Mouse (Mus musculus) T-cell, adult 2 months (primary cell): ENCODE measurements around the gene Fto.

Experiments used
- DNase-seq: peaks from one replicate; pipeline ENCODE4 v3.0.0; 2022; ENCODE audit warnings: low spot score

The Fto gene

DNA sequence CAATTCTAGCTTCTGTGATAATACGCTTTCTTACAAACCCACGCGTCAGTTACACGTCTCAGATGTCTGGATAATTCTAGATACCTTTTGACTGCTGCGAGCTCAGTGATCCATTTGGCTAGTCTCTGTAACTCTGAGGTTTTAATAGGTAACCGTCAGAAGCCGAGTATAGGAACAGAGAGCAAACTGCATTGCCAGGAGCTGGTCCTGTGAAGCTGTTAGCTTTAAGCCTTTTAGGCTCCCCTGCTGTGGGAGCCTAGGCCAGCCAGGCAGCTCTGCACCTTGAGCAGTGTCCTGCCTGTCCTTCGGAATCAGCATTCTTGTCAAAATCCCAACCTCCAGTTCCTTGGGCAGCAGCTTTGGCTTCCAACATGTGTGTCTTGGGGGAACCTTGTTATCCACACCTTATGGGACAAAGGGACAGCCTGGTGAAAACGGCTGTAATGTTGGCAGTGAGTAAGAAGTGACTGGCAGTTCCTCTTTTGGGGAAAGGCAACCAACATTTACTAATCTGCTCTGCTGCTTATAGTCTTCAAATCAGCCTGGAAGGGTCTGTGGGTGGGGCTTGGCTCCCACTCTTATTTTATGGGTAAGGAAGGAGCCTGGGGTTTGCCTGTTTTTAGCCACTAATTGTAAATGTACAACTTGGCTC is 77.2 kb downstream of the Fto start:
- DNase-seq = no peak

DNA sequence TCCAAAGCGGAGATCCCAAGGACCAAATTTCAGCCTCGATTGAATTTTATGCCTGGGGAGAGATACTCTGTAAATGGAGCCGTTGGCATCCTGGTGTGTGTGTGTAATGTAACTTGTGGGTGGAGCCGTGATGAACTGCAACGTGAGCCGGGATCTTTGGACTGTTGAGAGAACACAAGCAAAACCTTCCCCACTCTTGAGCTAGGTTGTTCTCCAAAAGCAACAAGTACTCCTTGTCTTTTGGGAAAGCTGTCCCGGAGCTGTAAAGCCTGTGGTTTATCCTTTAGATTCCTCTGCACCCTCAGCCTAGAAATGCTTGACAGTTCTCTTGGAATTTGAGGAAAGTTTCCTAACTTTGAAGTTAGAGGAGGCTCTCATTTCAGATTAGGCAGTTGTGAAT is 78.9 kb downstream of the Fto start:
- DNase-seq = no peak

DNA sequence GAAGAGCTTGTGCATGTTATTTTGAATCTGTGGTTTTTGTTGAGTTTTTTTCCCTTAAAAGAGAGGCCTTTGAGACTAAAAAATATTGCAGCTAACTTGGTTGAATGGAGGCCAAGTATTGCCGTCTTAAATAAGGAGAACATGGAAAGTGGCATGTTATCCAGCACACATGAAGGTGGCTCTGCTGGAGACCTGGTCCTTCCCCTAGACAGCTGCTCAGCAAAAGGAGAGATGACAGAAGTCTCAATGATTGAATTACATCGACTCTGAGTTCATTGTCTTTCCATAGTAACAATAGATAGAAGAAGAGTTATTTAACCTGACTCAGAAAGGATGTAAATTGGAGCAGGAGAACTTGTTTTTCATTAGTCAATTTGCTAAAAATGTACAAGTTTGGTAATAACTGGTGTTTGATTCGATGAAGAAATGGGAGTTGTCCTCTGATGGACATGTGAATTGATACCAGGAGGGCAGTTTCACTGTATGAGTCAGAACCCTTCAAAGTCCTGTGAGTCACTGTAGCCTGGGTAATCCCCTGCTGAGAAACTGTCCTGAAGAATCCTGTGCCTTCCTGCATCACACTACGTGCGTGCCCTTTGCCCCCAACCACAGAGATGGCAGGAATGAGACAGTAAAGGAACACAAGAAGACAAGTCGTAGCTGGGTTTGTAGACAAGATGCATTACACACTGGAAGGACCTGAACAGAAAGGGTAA is 82.2 kb downstream of the Fto start:
- no peak for DNase-seq

- DNase-seq = no peak
Measured at GRCm38 (mm10) chr8:91398053-91398452, 84.7 kb downstream of the Fto start.

- no peak for DNase-seq
Measured at GRCm38 (mm10) chr8:91402980-91403975, 90.0 kb downstream of the Fto start.

- DNase-seq = no peak
Measured at GRCm38 (mm10) chr8:91404311-91404710, 91.0 kb downstream of the Fto start.

GRCm38 (mm10) chr8:91405099-91405498 is 91.8 kb downstream of the Fto start:
- no peak for DNase-seq

- no peak for DNase-seq
Measured at GRCm38 (mm10) chr8:91406624-91407290, 93.4 kb downstream of the Fto start.

GRCm38 (mm10) chr8:91407880-91408279 is 94.6 kb downstream of the Fto start:
- DNase-seq = no peak

DNA sequence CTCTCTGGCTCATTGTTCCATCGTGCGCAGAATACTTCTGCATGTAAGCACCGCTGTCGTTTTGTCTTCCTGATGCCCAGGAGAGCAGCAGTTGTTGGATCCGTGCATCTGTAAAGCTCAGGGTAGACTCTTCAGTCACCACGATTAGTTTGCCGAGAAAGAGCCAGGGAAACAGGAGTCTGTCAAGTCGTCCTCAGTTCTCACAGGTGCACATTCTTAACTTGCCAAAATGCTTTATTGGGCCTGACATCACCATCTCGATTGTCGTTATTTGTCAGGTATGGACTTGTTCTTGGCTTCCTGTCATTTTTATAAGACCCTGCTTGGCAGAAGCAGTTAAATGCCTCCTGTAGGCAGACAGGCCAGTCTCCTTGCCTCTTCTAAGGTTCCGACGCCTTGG is 96.7 kb downstream of the Fto start:
- DNase-seq = no peak

DNA sequence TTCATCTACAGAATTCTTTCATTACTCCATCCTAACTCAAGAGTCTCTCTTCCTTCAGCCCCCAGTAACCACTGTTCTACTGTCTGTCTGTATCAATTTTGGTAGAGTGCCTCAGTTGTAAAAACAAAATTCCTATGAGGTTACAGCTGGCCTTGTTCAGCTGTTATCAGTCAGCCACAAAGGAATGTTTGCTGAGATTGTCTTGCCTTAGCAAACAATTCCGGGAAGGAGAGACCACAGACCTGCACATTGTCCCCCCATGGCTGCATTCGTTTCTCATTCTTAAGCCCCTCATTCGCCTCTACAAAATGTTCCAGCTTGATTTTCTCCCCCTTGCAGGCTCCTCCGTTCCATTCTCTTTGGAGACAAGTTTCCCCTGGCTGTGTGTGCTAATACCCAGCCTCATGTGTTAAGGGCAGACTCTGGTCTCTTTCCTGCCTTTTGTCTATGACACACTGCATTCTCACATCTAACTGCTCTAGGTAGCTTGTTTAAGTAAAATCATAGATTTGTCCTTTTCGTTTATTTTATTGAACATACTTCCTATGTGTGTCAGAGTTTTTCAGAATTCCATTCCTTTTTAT is 111.3 kb downstream of the Fto start:
- no peak for DNase-seq

DNA sequence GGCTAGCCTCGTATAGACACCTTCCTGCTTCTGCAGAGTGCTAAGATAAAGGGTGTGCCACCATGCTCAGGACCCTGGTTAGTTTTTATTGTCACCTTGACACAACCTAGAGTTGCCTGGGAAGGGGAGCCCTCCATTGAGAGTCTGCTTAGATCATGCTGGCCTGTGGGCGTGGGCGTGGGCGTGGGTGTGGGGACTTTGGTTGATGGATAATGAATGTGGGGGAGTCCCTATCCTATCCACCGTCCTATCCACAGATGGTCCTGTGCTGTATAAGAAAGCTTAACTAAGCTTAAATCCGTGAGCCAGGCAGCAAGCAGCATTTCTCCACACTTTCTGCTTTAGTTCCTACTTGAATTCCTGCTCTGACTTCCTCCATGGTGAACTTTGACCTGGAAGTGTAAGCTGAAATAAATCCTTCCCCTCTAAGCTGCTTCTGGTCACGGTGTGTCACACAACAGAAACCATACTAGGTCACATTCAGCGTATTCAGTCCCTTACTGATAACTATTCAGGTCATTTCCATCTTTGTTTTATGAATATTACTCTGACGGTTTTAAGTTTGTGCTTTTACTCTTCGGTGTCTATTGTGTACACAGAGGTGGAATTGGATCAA is 112.0 kb downstream of the Fto start:
- DNase-seq = no peak

DNA sequence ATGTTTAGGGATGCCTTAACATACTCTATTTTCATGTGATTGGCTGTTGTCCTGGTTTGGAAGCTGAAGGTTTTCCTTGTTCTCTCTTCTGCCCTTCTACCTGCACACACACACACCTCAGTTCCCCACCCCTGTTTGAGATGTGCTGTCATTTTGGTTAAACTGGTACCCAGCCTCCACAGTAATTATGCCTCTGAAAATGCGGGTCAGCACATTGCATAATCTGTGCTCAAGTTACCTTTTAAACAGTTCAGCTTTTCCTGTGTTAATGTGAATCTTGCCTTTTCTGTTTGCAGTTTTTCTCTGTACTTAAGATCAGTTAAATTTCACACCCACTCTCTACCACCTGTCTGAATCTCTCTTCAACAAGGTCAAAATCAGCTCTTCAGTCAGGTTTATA is 113.2 kb downstream of the Fto start:
- DNase-seq = no peak

DNA sequence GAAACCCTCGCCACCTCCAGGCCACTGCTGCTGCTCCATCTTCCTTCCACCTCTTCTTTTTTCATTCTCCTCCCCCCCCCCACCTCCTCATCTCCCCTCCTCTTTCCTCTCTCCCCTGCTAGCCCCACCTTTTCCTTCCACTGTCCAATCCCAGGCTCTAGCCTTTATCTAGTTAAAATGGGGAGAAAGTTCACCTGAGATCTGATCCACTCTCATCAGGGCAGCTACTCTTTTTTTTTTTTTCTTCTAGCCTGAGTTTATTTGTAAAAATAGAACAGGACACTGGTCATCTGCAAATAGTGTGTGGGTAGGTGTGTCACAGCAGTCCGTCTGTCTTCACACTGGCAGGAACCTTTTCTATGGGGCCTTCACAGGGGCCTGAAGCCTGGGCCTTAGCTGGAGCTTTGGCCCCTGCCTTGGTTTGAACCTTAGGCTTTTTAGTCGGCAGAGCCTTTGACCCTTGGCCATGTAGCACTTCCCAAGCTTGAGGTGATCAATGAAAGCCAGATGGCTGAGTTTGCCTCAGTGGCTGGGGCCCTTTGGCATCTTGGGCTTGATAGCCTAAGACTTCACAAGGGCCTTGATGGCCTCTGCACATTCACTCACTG is 117.1 kb downstream of the Fto start:
- DNase-seq = no peak

- DNase-seq = no peak
Measured at GRCm38 (mm10) chr8:91436036-91436435, 122.7 kb downstream of the Fto start.

DNA sequence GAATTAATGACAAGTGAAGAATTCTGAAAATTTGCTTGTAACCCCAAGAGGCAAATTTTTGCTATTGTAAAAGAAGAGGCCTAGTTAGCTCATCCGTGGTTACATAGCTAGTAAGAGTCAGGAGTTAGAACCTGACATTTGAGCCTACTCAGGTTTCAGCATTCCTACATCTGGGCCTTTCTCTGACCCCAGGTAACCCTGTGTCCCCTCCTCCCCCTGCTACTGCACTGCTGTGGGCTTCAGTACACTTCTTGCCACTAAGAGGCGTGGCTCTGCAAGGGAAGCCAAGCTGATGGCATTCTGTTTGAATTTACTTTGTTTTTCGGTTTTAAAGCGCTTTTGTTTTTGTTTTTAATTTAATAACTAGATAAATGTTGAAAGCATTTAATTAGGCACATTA is 130.6 kb downstream of the Fto start:
- no peak for DNase-seq

DNA sequence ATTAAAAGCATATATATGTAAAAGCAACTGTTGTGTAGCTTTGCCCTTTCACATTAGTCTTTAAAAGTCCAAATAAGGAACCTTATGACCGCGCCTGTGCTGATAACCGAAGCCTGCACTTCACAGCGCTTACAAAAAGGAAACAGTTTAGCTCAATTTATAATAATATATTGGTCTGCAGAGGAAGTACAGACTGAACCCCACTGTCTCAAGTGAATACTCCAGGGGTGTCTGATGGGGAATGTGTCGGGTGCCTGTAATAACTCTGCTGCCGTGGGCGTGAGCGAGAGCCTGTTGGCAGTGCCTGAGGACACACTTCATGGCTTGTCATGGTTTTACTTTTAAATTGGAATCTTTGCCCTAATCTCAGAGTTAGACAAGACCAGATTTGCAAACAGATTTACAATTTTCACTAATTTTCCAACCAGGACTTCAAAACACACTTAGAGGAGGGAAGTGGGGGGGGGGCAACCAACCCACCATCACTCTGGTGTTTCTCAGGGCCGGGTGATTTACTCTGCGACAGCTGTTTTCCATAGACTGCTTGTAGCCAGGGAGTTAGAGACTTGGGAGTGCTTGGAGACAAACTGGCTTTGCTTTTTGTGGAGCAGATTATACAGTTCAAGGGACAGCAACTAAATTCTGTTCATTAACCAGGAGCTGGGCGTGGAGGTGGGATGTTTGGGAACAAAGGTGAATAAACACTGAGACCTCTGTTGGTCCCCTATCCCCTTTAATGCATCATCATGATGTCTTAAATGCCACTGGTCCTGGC is 131.5 kb downstream of the Fto start:
- no peak for DNase-seq

- DNase-seq = no peak
Measured at GRCm38 (mm10) chr8:91445516-91445915, 132.2 kb downstream of the Fto start.

GRCm38 (mm10) chr8:91446008-91446407 is 132.7 kb downstream of the Fto start:
- DNase-seq = no peak

GRCm38 (mm10) chr8:91448667-91449329 is 135.5 kb downstream of the Fto start:
- no peak for DNase-seq
